Mouse (Mus musculus) C2C12 (cell line): ENCODE data around the gene Gdf15.

Experiments
- CTCF ChIP-seq: IDR thresholded peaks from one replicate; pipeline ENCODE4 v1.5.1; 2011; ENCODE audit not compliant: control insufficient read depth, insufficient read depth, insufficient read length
- USF1 ChIP-seq: IDR thresholded peaks from one replicate; pipeline ENCODE4 v1.6.1; 2011; ENCODE audit warnings: low read depth, mild to moderate bottlenecking, control low read depth, moderate library complexity

GRCm38 (mm10) chr8:70650351-70650750 is 18.1 kb upstream of the Gdf15 start:
- TF ChIP-seq CTCF (no peak), USF1 (no peak)
